Mouse (Mus musculus): Measurements from ENCODE around the gene 1700021F05Rik. TPM values are rescaled to one million over a fixed set of nuclear protein-coding genes. Genes with fewer than 3 reads are reported as not detected.

The 1700021F05Rik gene
- total RNA-seq (2021): 10 to 100 TPM; 49.2 to 52.0 TPM
- long read RNA-seq, transcript 1700021F05Rik-202 (4 exons, 860 nt): major isoform, 52 of 76 reads
- long read RNA-seq, partial matches to known transcripts: 18 of 76 reads
- long read RNA-seq, other reads (novel, unspliced or antisense): 6 of 76 reads

GRCm38 (mm10) chr10:43540442-43541152, at the start of gene 1700021F05Rik:
1700021F05Rik (minus strand) TSS chr10:43540994.
- DNase-seq (ENCODE audit: low spot score in 2 of 2): peak; percentile 96 to 98

- DNase-seq (ENCODE audit: low spot score in 2 of 2): no peak
Observed at GRCm38 (mm10) chr10:43588470-43589177, 47.8 kb upstream of the 1700021F05Rik start.

- no peak for DNase-seq (ENCODE audit: low spot score in 2 of 2)
Observed at GRCm38 (mm10) chr10:43584538-43584937, 43.7 kb upstream of the 1700021F05Rik start.

- no peak for DNase-seq (ENCODE audit: low spot score in 2 of 2)
Observed at GRCm38 (mm10) chr10:43581260-43581659, 40.5 kb upstream of the 1700021F05Rik start.

- peak; percentile 31 to 47 for DNase-seq (ENCODE audit: low spot score in 2 of 2)
Observed at GRCm38 (mm10) chr10:43580649-43581078, 39.9 kb upstream of the 1700021F05Rik start.

GRCm38 (mm10) chr10:43579381-43580261, 38.8 kb upstream of the 1700021F05Rik start:
- DNase-seq (ENCODE audit: low spot score in 2 of 2): peak; percentile 53 to 69

GRCm38 (mm10) chr10:43578754-43579380, 38.1 kb upstream of the 1700021F05Rik start:
- DNase-seq (ENCODE audit: low spot score in 2 of 2): peak; percentile 55 to 73

GRCm38 (mm10) chr10:43578366-43578753, 37.6 kb upstream of the 1700021F05Rik start:
- peak; percentile 32 to 58 for DNase-seq (ENCODE audit: low spot score in 2 of 2)

- no peak for DNase-seq (ENCODE audit: low spot score in 2 of 2)
Observed at GRCm38 (mm10) chr10:43577997-43578331, 37.2 kb upstream of the 1700021F05Rik start, which contains the start of gene Cd24a. Cd24a (plus strand) TSS chr10:43578284.

- DNase-seq (ENCODE audit: low spot score in 2 of 2): no peak
Observed at GRCm38 (mm10) chr10:43577299-43577996, 36.7 kb upstream of the 1700021F05Rik start.

- peak; percentile 90 for DNase-seq (ENCODE audit: low spot score in 2 of 2)
Observed at GRCm38 (mm10) chr10:43574956-43575355, 34.2 kb upstream of the 1700021F05Rik start.

GRCm38 (mm10) chr10:43574352-43574751, 33.6 kb upstream of the 1700021F05Rik start:
- DNase-seq (ENCODE audit: low spot score in 2 of 2): no peak

GRCm38 (mm10) chr10:43561311-43561710, 20.5 kb upstream of the 1700021F05Rik start:
- DNase-seq (ENCODE audit: low spot score in 2 of 2): no peak

- no peak for DNase-seq (ENCODE audit: low spot score in 2 of 2)
Observed at GRCm38 (mm10) chr10:43560765-43561164, 20.0 kb upstream of the 1700021F05Rik start.

GRCm38 (mm10) chr10:43559313-43559712, 18.5 kb upstream of the 1700021F05Rik start:
- DNase-seq (ENCODE audit: low spot score in 2 of 2): no peak

- DNase-seq (ENCODE audit: low spot score in 2 of 2): no peak
Observed at GRCm38 (mm10) chr10:43557630-43558165, 16.9 kb upstream of the 1700021F05Rik start.

GRCm38 (mm10) chr10:43551388-43551787, 10.6 kb upstream of the 1700021F05Rik start:
- no peak for DNase-seq (ENCODE audit: low spot score in 2 of 2)

GRCm38 (mm10) chr10:43550923-43551322, 10.1 kb upstream of the 1700021F05Rik start:
- no peak for DNase-seq (ENCODE audit: low spot score in 2 of 2)

- no peak for DNase-seq (ENCODE audit: low spot score in 2 of 2)
Observed at GRCm38 (mm10) chr10:43549411-43549810, 8.6 kb upstream of the 1700021F05Rik start.

GRCm38 (mm10) chr10:43541153-43541544, 355 bp upstream of the 1700021F05Rik start:
- DNase-seq (ENCODE audit: low spot score in 2 of 2): no peak

Measured in layer of hippocampus, postnatal 10 days (tissue).